Mouse (Mus musculus) gastrocnemius, postnatal 10 days (tissue): ENCODE data around the gene Gm10570. TPM values are rescaled to one million over a fixed set of nuclear protein-coding genes. Genes with fewer than 3 reads are reported as not detected.

Source experiments
- DNase-seq: peaks from one replicate; pipeline ENCODE4 v3.0.0; 2021; ENCODE audit warnings: mixed read lengths
- long read RNA-seq, 2 experiments: library from polyadenylated mRNA; stranded (forward); transcript quantifications; one replicate each; pipeline ENCODE4 v2.0.0; 2021
- total RNA-seq, 2 experiments: library from RNA; stranded (reverse); gene quantifications; 2 replicates each; pipeline ENCODE4 v1.2.3; 2021

The Gm10570 gene
- total RNA-seq = not detected
- long read RNA-seq, experiment 1 = 0 reads
- long read RNA-seq, experiment 2, partial matches to known transcripts = 0 of 1 reads
- long read RNA-seq, experiment 2, other reads (novel, unspliced or antisense) = 1 of 1 reads

DNA sequence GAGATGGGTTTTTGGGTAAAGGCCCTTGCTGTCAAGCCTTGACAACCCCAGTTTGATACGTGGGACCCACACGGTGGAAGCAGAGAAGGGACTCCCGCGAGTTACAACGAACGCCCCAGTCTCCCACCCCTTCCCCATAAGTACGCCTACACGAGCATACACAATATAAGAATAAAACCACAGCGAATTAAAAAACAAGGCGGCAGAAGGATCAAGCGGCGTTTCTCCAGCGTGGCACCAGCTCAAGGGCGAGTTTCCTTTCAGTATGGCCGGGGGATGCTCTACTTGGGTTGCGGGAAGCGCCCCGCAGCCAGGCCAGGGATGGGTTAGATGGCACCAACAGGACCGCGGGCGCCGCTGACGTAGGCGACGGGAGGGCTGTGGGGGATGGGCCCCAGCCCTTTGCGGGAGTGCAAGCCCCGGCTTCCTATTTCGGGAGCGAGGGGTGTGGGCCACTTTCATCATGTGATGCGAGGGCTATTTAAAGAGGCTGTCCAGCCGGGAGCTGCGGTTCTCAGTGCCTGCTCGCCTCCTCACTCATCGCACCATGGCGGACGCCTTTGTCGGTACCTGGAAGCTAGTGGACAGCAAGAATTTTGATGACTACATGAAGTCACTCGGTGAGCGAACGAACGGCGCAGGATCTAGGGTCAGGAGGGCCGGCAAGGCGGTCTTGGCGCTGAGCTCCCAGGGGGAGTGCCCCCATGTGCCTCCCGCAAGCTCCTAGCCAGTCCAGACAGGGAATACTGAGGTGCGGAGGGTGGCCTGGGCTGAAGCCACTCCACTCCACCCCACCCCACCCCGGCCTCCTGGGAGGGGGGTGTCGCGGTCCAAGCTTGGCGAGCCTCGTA is at the start of gene Gm10570, which contains the start of gene Fabp3:
Gm10570 (minus strand) TSS at position 444 of the 851 bp plus-strand sequence.
Fabp3 (plus strand) TSS at position 365 of the 851 bp plus-strand sequence.
- peak; percentile 63 for DNase-seq

DNA sequence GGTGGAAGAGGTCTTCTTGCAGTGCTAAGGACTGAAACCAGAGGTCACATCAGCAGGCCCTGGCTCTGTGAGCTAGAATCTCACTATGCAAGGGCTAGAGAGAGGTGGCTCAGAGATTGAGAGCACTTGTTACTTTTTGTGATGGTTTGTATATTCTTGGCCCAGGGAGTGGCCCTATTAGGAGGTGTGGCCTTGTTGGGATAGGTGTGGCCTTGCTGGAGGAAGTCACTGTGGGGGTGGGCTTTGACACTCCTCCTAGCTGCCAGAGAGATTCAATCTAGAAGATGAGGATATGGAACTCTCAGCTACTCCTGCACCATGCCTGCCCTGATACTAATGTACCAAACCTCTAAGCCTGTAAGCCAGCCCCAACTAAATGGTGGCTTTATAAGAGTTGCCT is 49.5 kb upstream of the Gm10570 start:
- no peak for DNase-seq

DNA sequence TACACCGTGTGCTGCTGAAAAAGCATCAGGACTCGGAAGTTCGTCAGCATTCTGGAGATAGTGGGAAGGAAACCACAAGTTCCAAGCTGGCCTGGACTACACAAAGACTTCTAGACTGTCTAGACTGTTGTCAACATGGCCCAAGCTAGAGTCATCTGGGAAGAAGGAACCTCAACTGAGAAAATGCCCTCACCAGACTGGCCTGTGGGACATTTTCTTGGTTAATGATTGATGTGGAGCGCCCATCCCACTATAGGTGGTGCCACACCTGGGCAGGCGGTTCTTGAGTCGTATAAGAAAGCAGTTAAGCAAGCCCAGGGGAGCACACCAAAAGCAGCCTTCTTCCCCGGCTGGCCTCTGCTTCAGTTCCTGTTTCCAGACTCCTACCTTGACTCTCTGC is 44.1 kb upstream of the Gm10570 start:
- no peak for DNase-seq

DNA sequence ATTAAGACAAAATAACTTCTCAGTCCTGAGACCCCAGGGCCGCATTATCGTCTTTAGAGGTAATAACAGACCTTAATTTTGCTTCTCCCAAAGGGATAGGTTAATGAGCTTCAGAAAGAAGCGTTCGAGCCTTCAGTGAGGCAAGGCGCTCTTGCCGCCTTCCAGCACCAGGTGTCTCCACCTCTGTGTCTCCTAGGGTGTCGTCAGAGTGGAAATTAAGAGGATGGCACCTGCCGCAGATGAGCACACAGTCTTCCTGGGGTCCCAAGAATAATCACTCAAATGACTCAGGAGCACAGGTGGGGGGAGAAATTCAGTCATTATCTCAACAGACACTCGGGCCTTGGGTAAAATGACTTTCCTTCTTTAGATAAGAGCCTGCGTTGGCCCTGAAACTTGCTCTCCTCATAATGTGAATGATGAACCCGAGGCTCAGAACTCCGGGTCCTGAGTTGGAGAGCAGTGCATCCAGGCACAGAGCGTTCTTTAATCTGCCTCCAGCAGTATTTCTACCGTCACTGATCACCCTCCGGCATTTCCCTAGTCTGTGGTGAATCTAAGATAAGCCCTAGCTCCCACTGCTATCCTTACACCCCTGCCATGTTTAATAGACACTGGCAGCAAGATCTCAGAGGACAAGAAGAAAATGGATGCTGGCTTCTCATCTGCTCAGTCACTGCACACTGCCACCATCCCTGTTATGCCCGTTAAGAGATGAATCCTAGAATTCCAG is 42.4 kb upstream of the Gm10570 start:
- DNase-seq = no peak

DNA sequence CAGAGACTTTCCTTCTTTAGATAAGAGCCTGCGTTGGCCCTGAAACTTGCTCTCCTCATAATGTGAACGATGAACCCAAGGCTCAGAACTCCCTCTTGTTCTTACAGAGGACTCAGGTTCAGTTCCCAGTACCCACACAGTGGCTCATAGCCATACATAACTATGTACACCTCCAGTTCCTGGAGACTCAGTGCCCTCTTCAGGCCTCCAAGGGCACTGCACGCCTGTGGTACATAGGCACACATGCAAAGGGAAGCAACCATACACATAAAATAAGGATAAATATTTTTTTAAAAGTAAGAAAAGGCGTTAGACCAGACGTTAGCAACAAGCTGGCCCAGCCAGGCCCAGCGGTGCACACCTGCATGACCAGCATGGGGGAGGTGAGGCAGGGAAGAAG is 41.2 kb upstream of the Gm10570 start:
- no peak for DNase-seq

DNA sequence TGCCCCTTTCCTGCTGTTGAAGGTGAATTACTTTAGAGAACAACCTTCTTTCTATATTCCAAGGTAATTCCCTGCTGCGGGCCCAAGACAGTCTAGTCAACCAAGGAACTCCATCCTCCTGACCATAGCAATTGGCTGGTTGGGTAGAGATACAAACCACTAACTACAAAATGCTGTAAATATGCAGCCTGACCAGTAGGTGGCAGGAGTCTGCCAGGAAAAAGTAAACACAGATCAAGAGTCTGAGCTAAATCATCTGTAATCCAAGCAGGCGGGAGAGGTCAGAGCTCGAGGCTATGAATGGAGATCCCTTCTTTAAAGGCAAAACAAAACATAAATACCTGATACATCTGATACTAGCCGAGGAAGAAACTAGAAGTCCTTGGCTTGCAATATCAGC is 33.2 kb upstream of the Gm10570 start:
- peak; percentile 38 for DNase-seq

DNA sequence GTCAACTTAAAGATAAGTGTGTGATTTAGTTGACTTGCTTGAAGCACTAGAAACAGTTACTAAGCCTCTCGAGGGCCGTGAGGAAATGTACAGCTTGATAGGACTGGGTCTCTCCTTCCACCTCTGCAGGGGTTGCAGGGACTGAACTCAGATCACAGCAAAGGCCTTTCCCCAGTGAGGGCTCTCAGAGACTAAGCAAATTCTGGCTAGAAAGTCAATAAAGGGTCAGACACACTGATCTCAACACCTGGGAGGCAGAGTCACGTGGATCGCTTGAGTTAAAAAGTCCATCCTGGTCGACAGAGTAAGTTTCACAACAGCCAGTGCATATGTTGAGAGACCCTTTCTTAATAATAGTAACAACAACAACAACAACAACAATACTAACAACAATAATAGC is 27.4 kb upstream of the Gm10570 start:
- no peak for DNase-seq

DNA sequence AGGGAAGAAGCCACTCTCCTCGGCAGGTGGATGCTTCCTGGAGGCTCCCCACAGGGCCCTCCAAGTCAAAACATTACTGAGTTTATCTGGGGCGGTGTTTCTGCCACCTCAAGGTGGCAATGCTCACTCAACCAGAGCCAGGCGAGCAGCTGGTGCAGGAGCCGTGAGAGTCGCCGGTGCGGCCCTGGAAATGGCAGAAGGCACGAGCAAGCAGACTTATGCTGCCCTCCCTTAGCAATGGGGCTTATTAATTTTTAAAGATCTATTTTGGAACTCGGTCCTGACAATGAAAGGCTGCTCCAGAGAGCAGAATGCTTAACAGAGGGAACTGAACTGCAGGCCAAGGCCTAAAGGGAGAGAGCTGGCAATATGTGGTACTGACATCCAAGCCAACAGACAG is 18.9 kb upstream of the Gm10570 start:
- no peak for DNase-seq

DNA sequence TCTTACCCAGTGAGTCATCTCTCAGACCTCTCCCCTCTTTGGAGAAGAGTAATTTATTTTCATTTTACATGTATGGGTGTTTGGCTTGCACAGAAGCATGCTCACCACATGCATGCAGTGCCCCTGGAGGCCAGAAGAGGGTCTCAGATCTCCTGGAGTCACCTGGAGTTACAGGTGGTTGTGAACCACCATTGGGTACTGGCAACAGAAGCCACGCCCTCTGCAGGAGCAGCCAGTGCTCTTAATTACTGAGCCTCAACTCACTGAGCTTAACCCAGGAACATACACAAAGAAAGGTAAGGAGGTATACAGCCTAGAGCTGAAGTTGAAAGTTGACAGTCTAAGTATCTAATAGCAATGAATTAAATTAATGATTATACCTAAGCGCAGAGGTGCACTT is 17.0 kb upstream of the Gm10570 start:
- DNase-seq = no peak

DNA sequence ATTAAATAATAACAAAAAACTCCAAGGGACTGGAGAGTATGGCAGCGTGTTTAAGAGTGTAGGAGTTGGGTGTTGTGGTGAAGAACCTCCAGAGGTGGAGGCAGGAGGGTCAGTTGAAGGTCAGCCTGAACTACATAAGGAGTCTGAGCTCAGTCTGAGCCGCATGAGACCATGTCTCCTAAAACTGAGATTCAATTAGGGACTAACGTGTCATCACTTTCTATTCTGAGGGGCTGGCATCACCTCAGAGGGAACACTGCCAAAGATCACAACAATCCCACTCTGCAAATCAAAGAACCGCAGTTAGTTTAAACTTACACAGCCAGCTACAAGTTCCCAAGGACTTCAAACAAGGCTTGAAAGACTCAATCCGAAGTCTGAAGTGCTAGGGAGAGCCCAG is 15.1 kb upstream of the Gm10570 start:
- DNase-seq = no peak

DNA sequence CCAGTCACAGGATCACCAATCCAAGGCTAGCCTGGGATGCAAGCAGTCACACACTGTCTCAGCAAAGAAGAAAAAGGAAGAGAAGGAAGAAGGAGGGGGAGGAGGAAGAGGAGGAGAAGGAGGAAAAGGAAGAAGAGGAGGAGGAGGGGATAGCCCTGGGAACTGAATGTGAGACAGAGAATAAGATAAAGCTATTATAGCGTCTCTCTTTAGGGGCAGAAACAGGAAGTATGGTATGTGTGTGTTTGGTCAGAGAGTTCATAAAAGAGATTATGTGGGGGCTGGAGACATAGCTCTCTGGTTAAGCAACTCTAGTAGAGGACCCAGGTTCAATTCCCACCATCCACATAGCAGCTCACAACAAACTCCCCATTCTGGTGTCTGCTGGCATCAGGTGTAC is 14.7 kb upstream of the Gm10570 start:
- no peak for DNase-seq

DNA sequence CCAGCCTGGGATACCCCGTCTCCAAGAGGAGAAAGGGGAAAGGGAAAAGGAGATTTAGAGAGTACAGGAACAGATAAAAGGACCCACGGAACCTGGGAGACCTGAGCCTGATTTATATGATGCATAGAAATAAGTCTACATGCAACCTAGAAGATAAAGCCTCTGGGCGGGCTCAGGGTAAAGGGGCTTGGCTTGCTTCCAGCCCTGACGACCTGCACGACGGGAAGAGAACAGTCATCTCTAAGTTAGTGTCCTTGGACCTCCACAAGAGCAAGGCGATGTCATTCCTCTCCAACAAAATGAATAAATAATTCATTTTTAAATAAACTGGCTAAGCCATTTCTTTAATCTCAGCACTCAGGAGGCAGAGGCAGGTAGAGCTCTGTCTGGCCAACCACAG is 14.1 kb upstream of the Gm10570 start:
- DNase-seq = no peak

DNA sequence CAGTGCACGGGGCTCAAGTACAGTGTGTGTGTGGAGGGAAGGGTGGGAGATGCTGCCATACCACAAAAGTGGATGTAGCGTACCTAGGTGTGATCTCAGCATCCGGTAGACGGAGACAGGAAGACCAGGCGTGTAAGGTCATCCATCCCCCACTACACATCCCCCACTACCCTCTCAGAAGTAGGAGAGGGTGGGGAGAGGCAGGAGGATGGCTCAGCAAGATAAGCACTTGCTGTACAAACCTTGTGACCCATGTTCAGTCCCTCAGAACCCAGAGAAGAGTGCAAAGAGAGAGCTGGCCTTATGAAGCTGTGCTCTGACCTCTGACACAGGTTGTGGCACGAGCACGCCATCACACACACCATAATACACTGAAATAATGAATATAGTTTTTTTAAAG is 13.2 kb upstream of the Gm10570 start:
- DNase-seq = no peak

DNA sequence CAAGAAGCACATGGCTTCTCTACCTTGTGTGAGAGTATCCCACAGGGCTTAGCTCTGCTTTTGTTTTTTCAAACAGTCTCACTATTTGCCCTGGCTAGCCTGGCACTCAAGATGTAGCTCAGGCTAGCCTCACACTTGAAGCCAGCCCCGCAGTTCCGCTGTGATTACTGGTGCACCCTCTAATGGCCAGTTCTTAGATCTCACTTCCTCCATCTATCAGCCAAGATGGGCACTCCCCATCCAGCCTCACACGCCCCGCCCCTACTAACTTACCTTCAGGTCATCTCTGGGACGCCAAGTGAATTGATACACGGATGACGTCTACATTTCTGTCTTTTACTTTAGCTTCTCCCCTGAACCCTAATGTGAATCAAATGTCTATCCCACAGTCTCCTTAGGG is 11.1 kb upstream of the Gm10570 start:
- DNase-seq = no peak

DNA sequence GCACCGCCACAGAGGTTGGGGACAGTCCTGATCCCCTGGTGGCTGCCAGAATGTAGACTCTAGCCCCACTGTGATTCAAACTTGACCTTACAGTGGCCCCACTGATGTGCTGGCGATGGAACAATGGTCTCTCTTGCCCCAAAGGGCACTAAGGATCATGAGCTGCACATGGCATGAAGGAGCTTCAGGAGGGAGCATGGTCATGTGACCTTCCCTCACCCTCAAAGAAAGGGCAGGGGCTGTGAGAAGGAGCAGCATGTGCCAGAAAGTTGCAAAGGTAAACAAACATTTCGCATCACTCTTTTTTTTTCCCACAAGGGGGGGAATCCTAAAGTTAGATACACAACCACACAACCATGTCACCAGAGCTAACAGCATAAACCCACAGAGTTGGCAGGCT is 9.6 kb upstream of the Gm10570 start:
- no peak for DNase-seq

DNA sequence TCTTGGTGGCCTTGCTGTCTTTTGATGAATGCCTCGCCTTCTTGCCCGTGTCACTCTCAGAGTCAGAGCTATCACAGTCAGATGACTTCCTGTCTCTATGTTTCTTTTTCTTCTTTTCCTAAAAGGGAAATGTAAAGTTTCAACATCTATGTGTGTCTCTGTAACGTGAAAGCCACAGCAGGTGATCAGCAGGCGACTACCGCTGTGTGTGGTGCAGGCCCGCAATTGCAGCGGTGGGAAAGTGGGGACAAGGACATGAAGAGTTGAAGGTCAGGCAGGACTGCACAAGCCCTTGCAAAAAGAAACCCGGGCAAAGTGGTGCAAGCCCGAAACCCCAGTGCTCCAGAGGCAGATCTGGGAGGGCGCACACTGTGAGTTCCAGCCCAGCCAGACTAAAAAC is 8.2 kb upstream of the Gm10570 start:
- no peak for DNase-seq

DNA sequence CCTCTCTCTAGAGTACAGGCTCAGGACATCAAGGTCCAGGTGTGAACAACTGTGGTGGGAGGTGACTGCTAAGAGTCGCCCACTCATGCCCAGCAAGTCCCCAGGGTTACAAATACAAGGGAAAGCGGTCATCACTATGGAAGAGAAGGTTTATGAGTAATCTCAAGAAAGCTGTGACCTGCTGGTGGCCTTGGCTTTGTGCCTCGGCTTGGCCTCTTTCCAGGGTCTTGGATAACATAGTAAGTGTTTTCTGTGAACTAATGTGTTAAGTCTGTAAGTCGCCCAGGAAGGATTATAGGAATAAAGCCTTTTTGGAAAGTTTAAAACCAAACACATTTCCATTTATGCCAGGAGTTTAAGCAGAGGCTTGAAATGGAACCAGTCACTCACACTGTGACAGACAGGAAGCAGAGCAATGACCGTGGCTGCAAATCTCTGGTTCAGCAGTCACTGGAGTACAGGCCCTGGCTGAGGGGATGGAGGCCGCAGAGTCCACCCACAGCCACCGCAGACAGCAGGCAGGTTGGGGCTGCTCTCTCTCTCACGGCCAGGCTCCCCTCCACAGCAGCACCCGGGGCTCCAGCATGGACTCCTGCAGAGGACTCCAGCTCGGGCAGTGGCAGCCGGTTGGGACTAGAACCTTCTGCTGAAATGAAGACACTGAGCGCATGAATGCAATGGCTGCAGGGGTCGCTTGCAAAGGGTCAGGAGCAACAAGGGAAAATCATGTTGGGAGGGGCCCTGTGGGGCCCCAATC is 7.5 kb upstream of the Gm10570 start:
- peak; percentile 53 for DNase-seq

DNA sequence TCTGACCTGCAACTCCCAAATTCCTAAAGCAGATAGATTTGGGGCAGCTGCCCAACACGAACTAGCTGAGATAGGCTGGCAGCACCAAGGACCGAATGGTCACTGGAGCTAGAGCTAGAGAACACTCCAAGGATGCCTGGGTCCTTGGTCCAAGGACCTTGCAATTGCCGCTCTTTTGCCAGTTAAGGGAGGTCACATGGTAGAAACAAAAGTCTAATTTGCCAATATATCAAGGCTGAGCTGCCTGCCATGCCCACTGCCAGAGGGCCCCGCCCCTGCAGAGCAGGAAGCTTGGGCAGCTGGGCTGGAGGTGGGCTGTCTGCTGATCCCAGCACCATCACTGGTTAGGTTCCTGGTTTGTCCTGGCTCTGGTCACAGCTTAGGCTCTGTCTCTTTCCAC is 5.1 kb upstream of the Gm10570 start:
- no peak for DNase-seq

DNA sequence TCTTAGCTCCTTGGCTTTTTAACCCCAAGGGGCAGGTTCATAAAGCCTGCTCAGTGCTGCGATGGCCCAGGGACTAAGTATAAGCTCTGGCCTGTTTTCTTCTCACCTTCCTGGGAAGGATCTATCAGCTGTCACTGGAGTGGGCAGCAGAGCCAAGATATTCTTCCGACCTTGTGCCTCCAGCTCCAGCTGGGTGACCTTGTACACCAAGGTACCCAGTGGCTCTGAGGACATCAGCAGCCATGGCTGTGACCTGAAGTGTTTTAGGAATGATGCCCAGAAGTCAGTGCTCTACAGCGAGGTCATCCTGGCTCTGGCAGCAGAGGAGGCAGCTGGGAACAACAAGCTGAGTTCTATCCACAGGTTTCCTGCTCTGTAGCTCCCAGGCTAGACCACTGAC is 4.1 kb upstream of the Gm10570 start:
- DNase-seq = no peak

DNA sequence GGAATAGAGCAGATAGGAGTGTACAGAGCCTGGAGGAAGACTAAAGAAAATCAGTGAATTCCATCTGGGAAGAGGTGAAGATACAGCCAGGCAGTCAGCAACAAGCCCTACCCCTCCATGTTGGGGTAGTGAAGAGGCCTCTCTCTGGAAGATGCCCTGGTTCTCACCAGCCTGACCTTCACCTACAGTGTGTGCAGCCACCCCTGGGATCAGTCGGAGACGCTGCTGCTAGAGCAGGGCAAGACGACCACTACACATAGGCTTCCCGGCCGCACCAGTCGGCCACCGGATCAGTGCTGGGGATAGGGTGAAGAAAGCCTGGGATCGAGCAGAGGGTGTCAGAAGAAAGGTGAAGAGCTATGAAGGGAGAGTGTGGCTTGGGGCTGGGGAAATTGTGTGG is 780 bp upstream of the Gm10570 start:
- no peak for DNase-seq

DNA sequence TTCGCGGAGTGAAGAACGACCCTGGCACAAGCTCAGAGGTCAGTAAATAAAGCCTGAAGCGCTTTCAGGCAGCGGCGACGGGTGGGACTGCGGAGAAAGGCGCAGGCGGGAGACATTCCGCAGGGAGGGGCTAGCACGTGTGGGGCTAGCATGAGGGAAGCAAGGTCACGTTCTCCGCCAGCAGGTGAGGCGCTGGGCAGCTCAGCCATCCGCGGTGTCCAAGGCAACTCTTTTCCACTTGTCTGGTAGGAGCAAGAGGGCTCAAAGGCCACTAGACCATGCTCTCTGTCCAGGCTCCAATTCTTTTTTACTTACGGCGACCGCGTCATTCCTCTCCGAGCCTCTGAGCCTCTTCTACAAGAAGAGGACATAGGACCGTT is 633 bp downstream of the Gm10570 start:
- DNase-seq = peak; percentile 48

DNA sequence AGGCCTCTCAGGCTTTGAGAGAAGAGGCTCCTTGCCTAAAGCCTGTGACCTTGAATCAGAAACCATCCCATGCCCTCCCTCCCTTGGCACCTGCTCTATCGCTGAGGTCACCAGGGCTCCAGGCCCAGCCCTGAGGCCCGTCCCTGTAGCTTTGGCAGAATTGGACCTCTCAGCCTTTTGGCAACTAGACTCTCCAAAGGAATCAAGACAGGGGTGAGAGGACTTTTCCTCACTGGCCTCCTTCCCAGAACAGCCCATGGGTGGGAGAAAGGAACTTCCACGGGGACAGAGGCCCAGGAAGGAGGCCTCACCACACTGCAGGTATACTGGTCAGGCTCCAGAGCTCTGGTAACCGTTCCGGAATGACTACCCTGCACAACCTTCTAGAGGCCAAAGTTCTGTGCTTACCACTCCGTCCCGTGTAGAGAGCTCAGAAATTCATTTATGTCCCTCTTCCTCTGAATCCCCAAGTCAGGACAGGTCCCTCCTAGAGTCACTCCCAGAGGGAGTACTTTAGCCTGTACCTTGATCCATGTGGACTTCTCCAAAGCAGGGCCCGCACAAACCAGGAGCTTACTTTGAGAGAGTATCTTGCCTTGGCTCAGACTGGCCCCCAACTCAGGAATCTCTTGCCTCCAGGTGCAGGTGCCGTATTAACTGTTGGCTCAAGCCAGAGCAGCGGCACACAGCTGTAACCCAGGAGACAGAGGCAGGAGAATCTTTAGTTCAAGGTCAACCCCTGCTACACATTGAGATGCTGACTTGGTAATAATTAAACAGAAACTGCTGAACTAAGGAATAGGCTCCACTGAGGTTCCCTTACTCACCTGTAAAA is 1.5 kb downstream of the Gm10570 start:
- DNase-seq = peak; percentile 53
